Mouse (Mus musculus) liver, embryonic 14.5 days (tissue): ENCODE data around the gene Casc3. TPM values are rescaled to one million over a fixed set of nuclear protein-coding genes. Genes with fewer than 3 reads are reported as not detected.
A peak's percentile ranks its signal among the peaks of the same experiment; 100 is the strongest.

Experiments used
- ATAC-seq: fragments of 200-750 bp; cut with Nextera tagmentation; 2 replicates; pipeline ENCODE4 v1.8.0; 2017; ENCODE audit warnings: moderate number of reproducible peaks, mild to moderate bottlenecking, moderate library complexity; ENCODE audit not compliant: insufficient read depth
- DNase-seq, 3 experiments: peaks; one replicate each; pipeline ENCODE4 v3.0.0-alpha.2; 2012 to 2013; ENCODE audit warnings: low read depth in 3 of 3, low spot score in 3 of 3
- H3K27ac ChIP-seq: fragments of 300-500 bp; sonication (generic); 2 replicates; pipeline ENCODE4 v1.5.1; 2014; ENCODE audit warnings: moderate library complexity, mild to moderate bottlenecking, control low read depth, inconsistent platforms
- H3K27me3 ChIP-seq: fragments of 300-500 bp; sonication (generic); 2 replicates; pipeline ENCODE4 v1.6.1; 2014; ENCODE audit warnings: mild to moderate bottlenecking, low read length, moderate library complexity; ENCODE audit not compliant: control insufficient read depth, insufficient read depth
- H3K36me3 ChIP-seq: fragments of 300-500 bp; sonication (generic); replicated peaks from 2 replicates; pipeline ENCODE4 v1.6.1; 2014; ENCODE audit warnings: low read depth; ENCODE audit not compliant: control insufficient read depth, insufficient read depth
- H3K4me1 ChIP-seq, 2 experiments: fragments of 200-500 bp in 1 of 2; fragments of 300-500 bp in 1 of 2; sonication (generic) in 1 of 2; replicated peaks; 2 replicates each; pipeline ENCODE4 v1.6.1; 2012 to 2014; ENCODE audit warnings: antibody characterized with exemption in 1 of 2, inconsistent platforms in 1 of 2, low read length in 1 of 2; ENCODE audit not compliant: control insufficient read depth in 2 of 2, insufficient read depth in 2 of 2
- H3K4me2 ChIP-seq: fragments of 300-500 bp; sonication (generic); 2 replicates; pipeline ENCODE4 v1.6.1; 2014; ENCODE audit warnings: low read depth, mild to moderate bottlenecking, control low read depth, moderate library complexity
- H3K4me3 ChIP-seq, 2 experiments: fragments of 200-500 bp in 1 of 2; fragments of 300-500 bp in 1 of 2; sonication (generic) in 1 of 2; 2 replicates each; pipeline ENCODE4 v1.5.1; 2012 to 2014; ENCODE audit warnings: low read depth in 2 of 2, low read length in 2 of 2, mild to moderate bottlenecking in 2 of 2, control low read depth in 1 of 2, inconsistent platforms in 1 of 2, moderate library complexity in 1 of 2; ENCODE audit not compliant: insufficient read depth in 1 of 2
- H3K9ac ChIP-seq: fragments of 300-500 bp; sonication (generic); replicated peaks from 2 replicates; pipeline ENCODE4 v1.6.1; 2014; ENCODE audit warnings: mild to moderate bottlenecking, control low read depth, moderate library complexity
- H3K9me3 ChIP-seq: fragments of 300-500 bp; sonication (generic); 2 replicates; pipeline ENCODE4 v1.6.1; 2016; ENCODE audit warnings: low read length, mixed read lengths; ENCODE audit not compliant: control insufficient read depth
- CTCF ChIP-seq: IDR thresholded peaks from 2 replicates; pipeline ENCODE4 v1.5.1; 2016; ENCODE audit warnings: antibody characterized with exemption, low read depth, control low read depth
- EP300 ChIP-seq: IDR thresholded peaks from 2 replicates; pipeline ENCODE4 v1.6.1; 2016; ENCODE audit warnings: antibody characterized with exemption, low read depth
- WGBS: fragments of 180-500 bp; shearing (Covaris S2); extraction: QIAGEN DNeasy Blood & Tissue Kit; methylation state at CpG from one replicate; pipeline ENCODE4 v1.1.7; 2014; ENCODE audit not compliant: insufficient replicate concordance; 5-methylcytosine and 5-hydroxymethylcytosine counted together
- polyA plus RNA-seq, 2 experiments: library from polyadenylated mRNA; depleted of rRNA in 1 of 2; stranded (reverse) in 1 of 2; unstranded in 1 of 2; fragments of >200 nt; fragmentation: Nextera tagmentation in 1 of 2; extraction: Ambion mirVana in 1 of 2; gene quantifications; 2 replicates each; pipeline versions ENCODE4 v1.2.1 to v1.2.3; 2012 to 2014

Casc3 gene
- polyA plus RNA-seq, 2 experiments: 11.5 to 12.7 TPM

- ATAC-seq (no peak), DNase-seq (no peak)
- Histone ChIP-seq H3K9ac (no peak overlapping the region), H3K9me3 (no peaks in the 10 kb centered on the region), H3K27ac (no peak overlapping the region), H3K4me2 (no peak overlapping the region), H3K4me3 (no peak overlapping the region), H3K36me3 (no peaks in the 10 kb centered on the region), H3K4me1 (peaks cover 0 to 7% of the 10 kb centered on the region in 2 experiments; a peak in 2 of 4 replicates), H3K27me3 (no peaks in the 10 kb centered on the region)
- TF ChIP-seq EP300 (no peak), CTCF (no peak)
- 84% methylated on average over 8 of the region's 8 CpGs for WGBS
Observed at GRCm38 (mm10) chr11:98854116-98854515, 49.4 kb downstream of the Casc3 start.

GRCm38 (mm10) chr11:98854659-98855058, 50.0 kb downstream of the Casc3 start:
- Histone ChIP-seq H3K4me3 (no peak overlapping the region), H3K9me3 (no peaks in the 10 kb centered on the region), H3K27ac (no peak overlapping the region), H3K4me2 (no peak overlapping the region), H3K27me3 (no peaks in the 10 kb centered on the region), H3K9ac (no peak overlapping the region), H3K36me3 (no peaks in the 10 kb centered on the region), H3K4me1 (peaks cover 0 to 7% of the 10 kb centered on the region in 2 experiments; a peak in 2 of 4 replicates)
- ATAC-seq: no peak
- DNase-seq: no peak
- 75% methylated on average over 2 of the region's 2 CpGs for WGBS
- TF ChIP-seq CTCF (no peak), EP300 (no peak)

GRCm38 (mm10) chr11:98858759-98859731, 54.3 kb downstream of the Casc3 start:
- Histone ChIP-seq H3K36me3 (no peaks in the 10 kb centered on the region), H3K4me1 (peaks cover 6 to 14% of the 10 kb centered on the region in 2 experiments), H3K4me2 (peak overlapping the region; percentile 35), H3K4me3 (no peak overlapping the region), H3K27ac (no peak overlapping the region), H3K9me3 (no peaks in the 10 kb centered on the region), H3K9ac (no peak overlapping the region), H3K27me3 (no peaks in the 10 kb centered on the region)
- peak; percentile 59; the same call in 1 of the 2 replicates for ATAC-seq
- WGBS: 28% methylated on average over 14 of the region's 14 CpGs
- peak; percentile 74 to 75 (median 74) for DNase-seq
- peak; percentile 91 for TF ChIP-seq CTCF
- no peak for TF ChIP-seq EP300

GRCm38 (mm10) chr11:98863028-98863750, 58.5 kb downstream of the Casc3 start, which contains the start of gene Wipf2:
Wipf2 (plus strand) TSS chr11:98863638.
- 6% methylated on average over 41 of the region's 41 CpGs for WGBS
- peaks cover 11% of the 10 kb centered on the region for H3K36me3 ChIP-seq

More at GRCm38 (mm10) chr11:98863028-98863750, 58.5 kb downstream of the Casc3 start, which contains the start of gene Wipf2:
- peak within 1 kb of the TSS; percentile 68 for H3K4me2 ChIP-seq
- peak within 1 kb of the TSS; percentile 64 for H3K27ac ChIP-seq
- no peaks in the 10 kb centered on the region for H3K27me3 ChIP-seq
- ATAC-seq: peak; percentile 91
- TF ChIP-seq EP300 (no peak), CTCF (peak; percentile 90)
- H3K4me3 ChIP-seq: peak within 1 kb of the TSS; percentile 76 to 86
- H3K9ac ChIP-seq: peak within 1 kb of the TSS; percentile 80
- no peaks in the 10 kb centered on the region for H3K9me3 ChIP-seq
- H3K4me1 ChIP-seq: peaks cover 13 to 19% of the 10 kb centered on the region in 2 experiments
- DNase-seq: peak; percentile 88 to 92 (median 88)
